Mouse (Mus musculus): ENCODE data around the gene Got1. TPM values are rescaled to one million over a fixed set of nuclear protein-coding genes. Genes with fewer than 3 reads are reported as not detected.
A peak's percentile ranks its signal among the peaks of the same experiment; 100 is the strongest.

Gene Got1
- total and polyA plus RNA-seq, 3 experiments: 131 to 228 (median 176) TPM

DNA sequence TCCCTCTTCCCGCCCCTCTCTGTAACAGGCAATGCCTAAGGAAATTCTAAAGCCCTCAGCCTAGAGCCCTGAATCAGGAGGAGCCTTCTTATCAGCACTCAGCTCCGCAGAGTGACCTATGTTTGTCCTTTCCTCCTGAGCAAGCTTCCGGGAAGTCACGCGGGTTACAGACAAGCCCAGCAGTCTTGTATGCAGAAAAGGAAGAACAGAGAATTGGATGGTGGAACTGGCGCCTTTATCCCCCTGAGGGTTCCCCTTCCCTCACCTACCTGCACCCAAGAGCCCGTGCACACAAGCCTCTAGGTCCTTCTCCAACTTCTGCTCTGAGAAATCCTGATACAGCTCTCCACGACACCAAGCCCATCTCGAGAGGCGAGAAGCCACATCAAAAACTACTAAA, 4.0 kb downstream of the Got1 start (continued):
- TF ChIP-seq SIN3A (IDR thresholded peaks at IDR 0.05; ENCODE audit: low read length) (no peak; the same call in 1 of the 2 replicates), E2F4 (IDR thresholded peaks at IDR 0.05; ENCODE audit: insufficient replicate concordance, low read depth, low read length) (no peak), CHD2 (IDR thresholded peaks at IDR 0.05; ENCODE audit: low read length) (peak; percentile 61; the same call in 1 of the 2 replicates), CTCF (conservative IDR thresholded peaks at IDR 0.05 in 1 of 2, IDR thresholded peaks at IDR 0.05 in 1 of 2; ENCODE audit: low read depth in 2 of 2, low read length in 2 of 2) (no peak), POLR2AphosphoS2 (IDR thresholded peaks at IDR 0.05; ENCODE audit: low read depth, low read length) (no peak), RAD21 (IDR thresholded peaks at IDR 0.05; ENCODE audit: low read depth, low read length) (no peak), MYC (IDR thresholded peaks at IDR 0.05; ENCODE audit: low read depth, low read length) (0 out of 2 replicates have a peak, but pooled peaks have one; percentile 16), MEF2A (IDR thresholded peaks at IDR 0.05; ENCODE audit: borderline replicate concordance, low read depth, low read length) (0 out of 2 replicates have a peak, but pooled peaks have one; percentile 32), MXI1 (IDR thresholded peaks at IDR 0.05; ENCODE audit: low read depth, low read length) (peak; percentile 59)

DNA sequence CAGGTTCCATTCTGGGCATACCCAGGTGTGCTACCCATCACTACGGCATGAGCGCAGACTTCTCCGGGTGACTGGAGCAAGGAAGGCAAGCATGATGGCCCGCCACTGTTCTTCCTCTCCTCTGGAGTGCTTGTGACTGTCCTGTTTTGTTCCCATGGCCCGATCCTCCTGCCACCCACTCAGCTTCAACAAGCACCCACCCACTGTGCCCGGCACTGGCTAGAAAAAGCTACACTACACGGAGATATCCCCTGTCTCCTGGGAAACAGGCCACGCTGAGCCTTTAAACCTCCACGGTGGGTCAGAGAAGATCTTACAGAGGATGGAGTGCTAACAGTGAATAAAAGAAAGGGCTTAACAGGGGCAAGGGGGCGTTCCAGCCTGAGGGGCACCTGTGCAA, 5.2 kb downstream of the Got1 start:
- H3K79me2 ChIP-seq (replicated peaks; ENCODE audit: control insufficient read depth, extremely low read depth, insufficient read depth, poor library complexity, severe bottlenecking): peaks cover 97% of the 10 kb centered on the region
- dilution Hi-C loops (cut with MboI; ENCODE audit: extremely low pct_ligation_motif_present, extremely low pct_unique_long_range_greater_than_20kb, low sequenced_read_pairs): no loop called here
- H3K27ac ChIP-seq (ENCODE audit: insufficient read depth, low read depth): peak overlapping the region; percentile 52
- peak overlapping the region; percentile 12 for H3K9ac ChIP-seq (ENCODE audit: insufficient read depth, low read depth)
- no peak for TF ChIP-seq USF2 (conservative IDR thresholded peaks at IDR 0.05; ENCODE audit: low read depth, low read length)
- no peak for TF ChIP-seq EP300 (IDR thresholded peaks at IDR 0.05; ENCODE audit: low read length)
- no peak for TF ChIP-seq HCFC1 (IDR thresholded peaks at IDR 0.05; ENCODE audit: low read depth, low read length)
- TF ChIP-seq ZMIZ1 (IDR thresholded peaks at IDR 0.05; ENCODE audit: low read depth, low read length): no peak
- TF ChIP-seq CHD1 (IDR thresholded peaks at IDR 0.05; ENCODE audit: low read depth, low read length): no peak
- TF ChIP-seq IRF4 (IDR thresholded peaks at IDR 0.05; ENCODE audit: low read depth, low read length): no peak
- no peak for TF ChIP-seq SMC3 (IDR thresholded peaks at IDR 0.05; ENCODE audit: low read depth, low read length)
- peak overlapping the region; percentile 79 for H3K4me2 ChIP-seq (ENCODE audit: insufficient read depth, low read depth, poor library complexity, severe bottlenecking)
- H3K27me3 ChIP-seq (replicated peaks): no peaks in the 10 kb centered on the region
- H3K4me3 ChIP-seq (replicated peaks in 1 of 3; ENCODE audit: low read depth in 2 of 3, low read length in 2 of 3, poor library complexity in 1 of 3): peak overlapping the region in 2 of 3 experiments; percentile 1 to 18
- H3K36me3 ChIP-seq (replicated peaks in 1 of 2; ENCODE audit: control insufficient read depth in 1 of 2, insufficient read depth in 1 of 2, low read length in 1 of 2): peaks cover 27 to 61% of the 10 kb centered on the region in 2 experiments
- in situ Hi-C loops (cut with MboI; ENCODE audit: low pct_ligation_motif_present, low pct_unique_long_range_greater_than_20kb, low sequenced_read_pairs): loop anchor here (25.0 kb wide), 1 partner anchor 243 kb away; the partner anchor contains the start of genes Cox15 and Cutc
- H3K9me3 ChIP-seq (replicated peaks; ENCODE audit: low read length): no peaks in the 10 kb centered on the region
- H3K4me1 ChIP-seq (ENCODE audit: control insufficient read depth in 1 of 2, insufficient read depth in 2 of 2): peaks cover 20 to 53% of the 10 kb centered on the region in 2 experiments
- DNase-seq (ENCODE audit: extremely low read depth): no peak

DNA sequence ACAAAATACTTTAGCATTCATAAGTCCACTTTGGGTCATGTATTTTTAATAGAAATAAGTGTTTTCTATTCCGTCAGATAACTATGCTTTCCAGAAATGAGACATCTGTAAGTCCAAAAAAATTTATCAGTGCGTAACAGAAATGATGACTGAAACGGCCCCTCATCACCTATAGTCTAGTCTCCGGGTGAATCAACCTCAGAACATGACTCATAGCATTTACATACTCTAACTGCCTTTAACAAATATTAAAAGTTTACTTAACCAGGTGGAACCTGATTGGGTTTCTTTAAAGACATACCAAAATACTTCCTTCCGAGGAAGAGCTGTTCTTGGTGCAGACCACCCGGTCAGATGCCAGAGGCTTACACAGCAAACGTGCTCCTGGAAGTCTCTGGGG, 6.1 kb downstream of the Got1 start:
- H3K36me3 ChIP-seq (replicated peaks in 1 of 2; ENCODE audit: control insufficient read depth in 1 of 2, insufficient read depth in 1 of 2, low read length in 1 of 2): peaks cover 36 to 71% of the 10 kb centered on the region in 2 experiments
- no peaks in the 10 kb centered on the region for H3K9me3 ChIP-seq (replicated peaks; ENCODE audit: low read length)
- in situ Hi-C loops (cut with MboI; ENCODE audit: low pct_ligation_motif_present, low pct_unique_long_range_greater_than_20kb, low sequenced_read_pairs) (loop anchor here (25.0 kb wide), 1 partner anchor 244 kb away; the partner anchor contains the start of genes Cox15 and Cutc), dilution Hi-C loops (cut with MboI; ENCODE audit: extremely low pct_ligation_motif_present, extremely low pct_unique_long_range_greater_than_20kb, low sequenced_read_pairs) (no loop called here)
- H3K79me2 ChIP-seq (replicated peaks; ENCODE audit: control insufficient read depth, extremely low read depth, insufficient read depth, poor library complexity, severe bottlenecking): peaks cover 97% of the 10 kb centered on the region
- peak overlapping the region; percentile 17; the same call in 1 of the 2 replicates for H3K9ac ChIP-seq (ENCODE audit: insufficient read depth, low read depth)
- H3K27ac ChIP-seq (ENCODE audit: insufficient read depth, low read depth): peak overlapping the region; percentile 28; the same call in 1 of the 2 replicates
- H3K4me2 ChIP-seq (ENCODE audit: insufficient read depth, low read depth, poor library complexity, severe bottlenecking): peak overlapping the region; percentile 79
- peaks cover 20 to 53% of the 10 kb centered on the region in 2 experiments for H3K4me1 ChIP-seq (ENCODE audit: control insufficient read depth in 1 of 2, insufficient read depth in 2 of 2)
- H3K27me3 ChIP-seq (replicated peaks): no peaks in the 10 kb centered on the region
- DNase-seq (ENCODE audit: extremely low read depth): peak; percentile 56
- H3K4me3 ChIP-seq (replicated peaks in 1 of 3; ENCODE audit: low read depth in 2 of 3, low read length in 2 of 3, poor library complexity in 1 of 3): peak overlapping the region in 2 of 3 experiments; percentile 1 to 18
- no peak for TF ChIP-seq MAFK (IDR thresholded peaks at IDR 0.05; ENCODE audit: insufficient replicate concordance, low read length)
- no peak for TF ChIP-seq POLR2A (IDR thresholded peaks at IDR 0.05; ENCODE audit: low read depth, low read length)
- TF ChIP-seq UBTF (IDR thresholded peaks at IDR 0.05; ENCODE audit: low read depth, low read length): no peak
- TF ChIP-seq PAX5 (IDR thresholded peaks at IDR 0.05; ENCODE audit: low read length): no peak
- TF ChIP-seq CHD1 (IDR thresholded peaks at IDR 0.05; ENCODE audit: low read depth, low read length): no peak
- no peak for TF ChIP-seq MAZ (IDR thresholded peaks at IDR 0.05; ENCODE audit: low read depth, low read length)
- peak; percentile 48; the same call in 1 of the 2 replicates for TF ChIP-seq ETS1 (conservative IDR thresholded peaks at IDR 0.05; ENCODE audit: low read depth, low read length)
- TF ChIP-seq USF1 (IDR thresholded peaks at IDR 0.05; ENCODE audit: low read depth, low read length): no peak
- TF ChIP-seq MAX (IDR thresholded peaks at IDR 0.05; ENCODE audit: low read length): no peak
- no peak for TF ChIP-seq NRF1 (IDR thresholded peaks at IDR 0.05; ENCODE audit: low read depth, low read length)
- no peak for TF ChIP-seq USF2 (conservative IDR thresholded peaks at IDR 0.05; ENCODE audit: low read depth, low read length)
- no peak for TF ChIP-seq MXI1 (IDR thresholded peaks at IDR 0.05; ENCODE audit: low read depth, low read length)
- no peak; the same call in 1 of the 2 replicates for TF ChIP-seq BHLHE40 (IDR thresholded peaks at IDR 0.05; ENCODE audit: low read depth, low read length)
- no peak for TF ChIP-seq TCF12 (IDR thresholded peaks at IDR 0.05; ENCODE audit: low read depth, low read length)
- peak; percentile 30; the same call in 1 of the 2 replicates for TF ChIP-seq EP300 (IDR thresholded peaks at IDR 0.05; ENCODE audit: low read length)
- TF ChIP-seq HCFC1 (IDR thresholded peaks at IDR 0.05; ENCODE audit: low read depth, low read length): no peak
- TF ChIP-seq JUN (IDR thresholded peaks at IDR 0.05; ENCODE audit: insufficient read depth, low read depth, low read length): peak; percentile 70; the same call in 1 of the 2 replicates
- TF ChIP-seq TBP (conservative IDR thresholded peaks at IDR 0.05; ENCODE audit: low read depth, low read length): no peak
- no peak for TF ChIP-seq SMC3 (IDR thresholded peaks at IDR 0.05; ENCODE audit: low read depth, low read length)
- no peak for TF ChIP-seq KAT2A (IDR thresholded peaks at IDR 0.05; ENCODE audit: insufficient replicate concordance, low read length)
